Mouse (Mus musculus): ENCODE results near the gene Zdhhc4. TPM values are rescaled to one million over a fixed set of nuclear protein-coding genes. Genes with fewer than 3 reads are reported as not detected.

Gene Zdhhc4
- 10 to 100 TPM; 34.6 to 39.7 TPM for total RNA-seq (2021)

- intact Hi-C loops (cut with DNase I) = no loop called here
- DNase-seq = peak; percentile 93 to 96
Observed at GRCm38 (mm10) chr5:143328690-143329495, at the start of gene Zdhhc4. Gene Zdhhc4 (minus strand): TSS chr5:143329256.

- DNase-seq = no peak
- intact Hi-C loops (cut with DNase I) = no loop called here
Observed at GRCm38 (mm10) chr5:143376156-143376555, 47.1 kb upstream of the Zdhhc4 start.

GRCm38 (mm10) chr5:143375242-143375641 lies 46.2 kb upstream of the Zdhhc4 start:
- intact Hi-C loops (cut with DNase I) = no loop called here
- DNase-seq = peak; percentile 67 to 83

GRCm38 (mm10) chr5:143372818-143373217 lies 43.8 kb upstream of the Zdhhc4 start:
- peak; percentile 7 to 27 for DNase-seq
- intact Hi-C loops (cut with DNase I) = loop anchor here (5.0 kb wide), 1 partner anchor 49 kb away; no protein-coding TSS in a partner anchor

- no peak for DNase-seq
- intact Hi-C loops (cut with DNase I) = loop anchor here (5.0 kb wide), 1 partner anchor 51 kb away; no protein-coding TSS in a partner anchor
Observed at GRCm38 (mm10) chr5:143371146-143371510, 42.1 kb upstream of the Zdhhc4 start.

GRCm38 (mm10) chr5:143370416-143371145 lies 41.5 kb upstream of the Zdhhc4 start:
- intact Hi-C loops (cut with DNase I) = loop anchor here (5.0 kb wide), 1 partner anchor 52 kb away; no protein-coding TSS in a partner anchor
- no peak for DNase-seq

GRCm38 (mm10) chr5:143369611-143370255 lies 40.7 kb upstream of the Zdhhc4 start:
- DNase-seq = no peak
- intact Hi-C loops (cut with DNase I) = loop anchor here (5.0 kb wide), 1 partner anchor 53 kb away; no protein-coding TSS in a partner anchor

- intact Hi-C loops (cut with DNase I) = no loop called here
- no peak for DNase-seq
Observed at GRCm38 (mm10) chr5:143367931-143368330, 38.9 kb upstream of the Zdhhc4 start.

- peak in 1 of 2 experiments; percentile 30 for DNase-seq
- intact Hi-C loops (cut with DNase I) = no loop called here
Observed at GRCm38 (mm10) chr5:143363678-143364615, 34.9 kb upstream of the Zdhhc4 start.

- intact Hi-C loops (cut with DNase I) = no loop called here
- DNase-seq = no peak
Observed at GRCm38 (mm10) chr5:143361428-143361827, 32.4 kb upstream of the Zdhhc4 start.

GRCm38 (mm10) chr5:143360000-143360399 lies 30.9 kb upstream of the Zdhhc4 start:
- intact Hi-C loops (cut with DNase I) = no loop called here
- no peak for DNase-seq

GRCm38 (mm10) chr5:143359263-143359662 lies 30.2 kb upstream of the Zdhhc4 start:
- DNase-seq = no peak
- intact Hi-C loops (cut with DNase I) = no loop called here

- intact Hi-C loops (cut with DNase I) = no loop called here
- no peak for DNase-seq
Observed at GRCm38 (mm10) chr5:143357564-143357963, 28.5 kb upstream of the Zdhhc4 start.

GRCm38 (mm10) chr5:143356686-143357388 lies 27.8 kb upstream of the Zdhhc4 start, which contains the start of gene Grid2ip:
Gene Grid2ip (plus strand): TSS chr5:143357338.
- intact Hi-C loops (cut with DNase I) = no loop called here
- no peak for DNase-seq

- no peak for DNase-seq
- intact Hi-C loops (cut with DNase I) = no loop called here
Observed at GRCm38 (mm10) chr5:143356017-143356416, 27.0 kb upstream of the Zdhhc4 start.

- DNase-seq = no peak
- intact Hi-C loops (cut with DNase I) = no loop called here
Observed at GRCm38 (mm10) chr5:143346367-143346766, 17.3 kb upstream of the Zdhhc4 start.

GRCm38 (mm10) chr5:143339603-143340002 lies 10.5 kb upstream of the Zdhhc4 start:
- intact Hi-C loops (cut with DNase I) = no loop called here
- DNase-seq = no peak

GRCm38 (mm10) chr5:143336559-143336958 lies 7.5 kb upstream of the Zdhhc4 start:
- no peak for DNase-seq
- intact Hi-C loops (cut with DNase I) = no loop called here

- intact Hi-C loops (cut with DNase I) = no loop called here
- no peak for DNase-seq
Observed at GRCm38 (mm10) chr5:143335089-143335460, 6.0 kb upstream of the Zdhhc4 start.

Data from heart, postnatal 10 days (tissue).